Mouse (Mus musculus) lung, embryonic 15.5 days (tissue): ENCODE data around the gene Slc4a2. TPM values are rescaled to one million over a fixed set of nuclear protein-coding genes. Genes with fewer than 3 reads are reported as not detected.
A peak's percentile ranks its signal among the peaks of the same experiment; 100 is the strongest.

Source experiments
- ATAC-seq: fragments of 200-750 bp; cut with Nextera tagmentation; 2 replicates; pipeline ENCODE4 v1.8.0; 2017; ENCODE audit warnings: moderate number of reproducible peaks, borderline replicate concordance; ENCODE audit not compliant: low FRiP score, low TSS enrichment; ENCODE audit errors: extremely low read depth
- H3K27ac ChIP-seq: fragments of 300-500 bp; sonication (generic); 2 replicates; pipeline ENCODE4 v1.5.1; 2015; ENCODE audit warnings: moderate library complexity, mild to moderate bottlenecking, inconsistent platforms
- H3K27me3 ChIP-seq: fragments of 300-500 bp; sonication (generic); 2 replicates; pipeline ENCODE4 v1.6.1; 2015; ENCODE audit warnings: inconsistent platforms
- H3K36me3 ChIP-seq: fragments of 300-500 bp; sonication (generic); 2 replicates; pipeline ENCODE4 v1.6.1; 2015; ENCODE audit warnings: inconsistent platforms
- H3K4me1 ChIP-seq: fragments of 300-500 bp; sonication (generic); 2 replicates; pipeline ENCODE4 v1.6.1; 2015; ENCODE audit warnings: inconsistent platforms
- H3K4me2 ChIP-seq: fragments of 300-500 bp; sonication (generic); 2 replicates; pipeline ENCODE4 v1.6.1; 2015; ENCODE audit warnings: inconsistent platforms, mild to moderate bottlenecking, moderate library complexity
- H3K4me3 ChIP-seq: fragments of 300-500 bp; sonication (generic); 2 replicates; pipeline ENCODE4 v1.5.1; 2015; ENCODE audit warnings: mild to moderate bottlenecking, inconsistent platforms
- H3K9ac ChIP-seq: fragments of 300-500 bp; sonication (generic); 2 replicates; pipeline ENCODE4 v1.6.1; 2015; ENCODE audit warnings: inconsistent platforms
- H3K9me3 ChIP-seq: fragments of 300-500 bp; sonication (generic); 2 replicates; pipeline ENCODE4 v1.6.1; 2016; ENCODE audit warnings: inconsistent platforms
- WGBS: fragments of 180-500 bp; shearing (Covaris S2); methylation state at CpG from one replicate; pipeline ENCODE4 v1.1.7; 2015; 5-methylcytosine and 5-hydroxymethylcytosine counted together
- polyA plus RNA-seq: library from polyadenylated mRNA; unstranded; fragments of >200 nt; fragmentation: Nextera tagmentation; extraction: Ambion mirVana; gene quantifications from 2 replicates; pipeline ENCODE4 v1.2.1, GENCODE M21; 2015

The Slc4a2 gene
- 40.4 and 44.4 TPM in 2 replicates for polyA plus RNA-seq

GRCm38 (mm10) chr5:24423129-24424003 lies at the start of gene Slc4a2, which contains the start of gene Cdk5:
TSS of gene Slc4a2 (plus strand) at chr5:24423837.
TSS of gene Cdk5 (minus strand) at chr5:24423530.
- Histone ChIP-seq H3K4me3 (peak within 1 kb of the TSS; percentile 77), H3K27me3 (no peaks in the 10 kb centered on the region), H3K9ac (peak within 1 kb of the TSS; percentile 75), H3K36me3 (peaks cover 13% of the 10 kb centered on the region), H3K9me3 (no peaks in the 10 kb centered on the region), H3K4me1 (peaks cover 47% of the 10 kb centered on the region), H3K4me2 (peak within 1 kb of the TSS; percentile 91), H3K27ac (peak within 1 kb of the TSS; percentile 94)
- peak; percentile 89 for ATAC-seq
- under 1% methylated on average over 46 of the region's 46 CpGs for WGBS

- Histone ChIP-seq H3K4me1 (peaks cover 6% of the 10 kb centered on the region), H3K27ac (no peak overlapping the region), H3K4me2 (no peak overlapping the region), H3K9ac (no peak overlapping the region), H3K4me3 (no peak overlapping the region), H3K36me3 (no peaks in the 10 kb centered on the region), H3K27me3 (no peaks in the 10 kb centered on the region), H3K9me3 (no peaks in the 10 kb centered on the region)
- no peak for ATAC-seq
- WGBS = 19% methylated on average over 6 of the region's 6 CpGs
Measured at GRCm38 (mm10) chr5:24374216-24374615, 49.4 kb upstream of the Slc4a2 start.

- Histone ChIP-seq H3K27ac (no peak overlapping the region), H3K27me3 (no peaks in the 10 kb centered on the region), H3K9ac (no peak overlapping the region), H3K4me1 (peaks cover 6% of the 10 kb centered on the region), H3K36me3 (no peaks in the 10 kb centered on the region), H3K4me2 (no peak overlapping the region), H3K9me3 (no peaks in the 10 kb centered on the region), H3K4me3 (no peak overlapping the region)
- WGBS = 56% methylated on average over 7 of the region's 7 CpGs
- ATAC-seq = no peak
Measured at GRCm38 (mm10) chr5:24374666-24375328, 48.8 kb upstream of the Slc4a2 start.

- ATAC-seq = no peak
- Histone ChIP-seq H3K9me3 (no peaks in the 10 kb centered on the region), H3K4me3 (no peak overlapping the region), H3K4me1 (peaks cover 14% of the 10 kb centered on the region), H3K36me3 (no peaks in the 10 kb centered on the region), H3K27me3 (no peaks in the 10 kb centered on the region), H3K27ac (no peak overlapping the region), H3K9ac (no peak overlapping the region), H3K4me2 (no peak overlapping the region)
- 56% methylated on average over 2 of the region's 2 CpGs for WGBS
Measured at GRCm38 (mm10) chr5:24378700-24379099, 44.9 kb upstream of the Slc4a2 start.

GRCm38 (mm10) chr5:24379501-24379900 lies 44.1 kb upstream of the Slc4a2 start:
- Histone ChIP-seq H3K36me3 (no peaks in the 10 kb centered on the region), H3K27me3 (no peaks in the 10 kb centered on the region), H3K4me2 (no peak overlapping the region), H3K4me3 (no peak overlapping the region), H3K9ac (no peak overlapping the region), H3K27ac (no peak overlapping the region), H3K4me1 (peaks cover 13% of the 10 kb centered on the region), H3K9me3 (no peaks in the 10 kb centered on the region)
- ATAC-seq = no peak
- 49% methylated on average over 4 of the region's 4 CpGs for WGBS

- Histone ChIP-seq H3K4me2 (no peak overlapping the region), H3K9me3 (no peaks in the 10 kb centered on the region), H3K36me3 (no peaks in the 10 kb centered on the region), H3K4me3 (no peak overlapping the region), H3K9ac (no peak overlapping the region), H3K27ac (no peak overlapping the region), H3K4me1 (peaks cover 13% of the 10 kb centered on the region), H3K27me3 (peaks cover 6% of the 10 kb centered on the region; the same call in 1 of the 2 replicates)
- 89% methylated on average over 4 of the region's 4 CpGs for WGBS
- no peak for ATAC-seq
Measured at GRCm38 (mm10) chr5:24380499-24380898, 43.1 kb upstream of the Slc4a2 start.

GRCm38 (mm10) chr5:24381486-24381885 lies 42.2 kb upstream of the Slc4a2 start:
- H3K27me3 ChIP-seq = peaks cover 15% of the 10 kb centered on the region
- no peaks in the 10 kb centered on the region for H3K36me3 ChIP-seq
- no peak for ATAC-seq
- H3K9ac ChIP-seq = no peak overlapping the region
- H3K4me1 ChIP-seq = peaks cover 13% of the 10 kb centered on the region
- H3K4me3 ChIP-seq = no peak overlapping the region
- H3K4me2 ChIP-seq = no peak overlapping the region
- 57% methylated on average over 6 of the region's 6 CpGs for WGBS
- no peaks in the 10 kb centered on the region for H3K9me3 ChIP-seq
- no peak overlapping the region for H3K27ac ChIP-seq

- no peaks in the 10 kb centered on the region for H3K9me3 ChIP-seq
- ATAC-seq = no peak
- peaks cover 20% of the 10 kb centered on the region for H3K27me3 ChIP-seq
- H3K4me1 ChIP-seq = peaks cover 14% of the 10 kb centered on the region
- no peak overlapping the region for H3K4me3 ChIP-seq
- no peaks in the 10 kb centered on the region for H3K36me3 ChIP-seq
- H3K27ac ChIP-seq = no peak overlapping the region
- no peak overlapping the region for H3K9ac ChIP-seq
- no peak overlapping the region for H3K4me2 ChIP-seq
- WGBS = 64% methylated on average over 2 of the region's 2 CpGs
Measured at GRCm38 (mm10) chr5:24381988-24382387, 41.6 kb upstream of the Slc4a2 start.

GRCm38 (mm10) chr5:24383026-24383859 lies 40.4 kb upstream of the Slc4a2 start:
- 2% methylated on average over 34 of the region's 34 CpGs for WGBS

GRCm38 (mm10) chr5:24384407-24384806 lies 39.2 kb upstream of the Slc4a2 start:
- WGBS = 46% methylated on average over 6 of the region's 6 CpGs
- H3K9me3 ChIP-seq = no peaks in the 10 kb centered on the region
- no peak for ATAC-seq
- H3K4me2 ChIP-seq = no peak overlapping the region
- no peaks in the 10 kb centered on the region for H3K36me3 ChIP-seq
- H3K27me3 ChIP-seq = peaks cover 43% of the 10 kb centered on the region
- H3K4me1 ChIP-seq = peaks cover 30% of the 10 kb centered on the region
- no peak overlapping the region for H3K27ac ChIP-seq
- H3K9ac ChIP-seq = no peak overlapping the region
- no peak overlapping the region for H3K4me3 ChIP-seq

More at GRCm38 (mm10) chr5:24383026-24383859, 40.4 kb upstream of the Slc4a2 start:
- Histone ChIP-seq H3K27ac (no peak overlapping the region), H3K9me3 (no peaks in the 10 kb centered on the region), H3K36me3 (no peaks in the 10 kb centered on the region), H3K4me3 (peak overlapping the region; percentile 40), H3K9ac (peak overlapping the region; percentile 35), H3K4me2 (peak overlapping the region; percentile 69), H3K4me1 (peaks cover 23% of the 10 kb centered on the region), H3K27me3 (peaks cover 33% of the 10 kb centered on the region)
- peak; percentile 88 for ATAC-seq

GRCm38 (mm10) chr5:24385374-24385773 lies 38.3 kb upstream of the Slc4a2 start:
- H3K4me3 ChIP-seq = no peak overlapping the region
- 79% methylated on average over 5 of the region's 5 CpGs for WGBS
- no peak overlapping the region for H3K9ac ChIP-seq
- no peak overlapping the region for H3K4me2 ChIP-seq
- H3K9me3 ChIP-seq = no peaks in the 10 kb centered on the region
- no peaks in the 10 kb centered on the region for H3K36me3 ChIP-seq
- H3K4me1 ChIP-seq = peaks cover 34% of the 10 kb centered on the region
- H3K27me3 ChIP-seq = peaks cover 43% of the 10 kb centered on the region
- no peak for ATAC-seq
- no peak overlapping the region for H3K27ac ChIP-seq
